Mouse (Mus musculus) lung, embryonic 15.5 days (tissue): ENCODE measurements around the gene Hlf. TPM values are rescaled to one million over a fixed set of nuclear protein-coding genes. Genes with fewer than 3 reads are reported as not detected.

ENCODE experiments used
- ATAC-seq: fragments of 200-750 bp; cut with Nextera tagmentation; 2 replicates; pipeline ENCODE4 v1.8.0; 2017; ENCODE audit warnings: moderate number of reproducible peaks, borderline replicate concordance; ENCODE audit not compliant: low FRiP score, low TSS enrichment; ENCODE audit errors: extremely low read depth
- H3K27ac ChIP-seq: fragments of 300-500 bp; sonication (generic); 2 replicates; pipeline ENCODE4 v1.5.1; 2015; ENCODE audit warnings: moderate library complexity, mild to moderate bottlenecking, inconsistent platforms
- H3K27me3 ChIP-seq: fragments of 300-500 bp; sonication (generic); 2 replicates; pipeline ENCODE4 v1.6.1; 2015; ENCODE audit warnings: inconsistent platforms
- H3K36me3 ChIP-seq: fragments of 300-500 bp; sonication (generic); 2 replicates; pipeline ENCODE4 v1.6.1; 2015; ENCODE audit warnings: inconsistent platforms
- H3K4me1 ChIP-seq: fragments of 300-500 bp; sonication (generic); 2 replicates; pipeline ENCODE4 v1.6.1; 2015; ENCODE audit warnings: inconsistent platforms
- H3K4me2 ChIP-seq: fragments of 300-500 bp; sonication (generic); 2 replicates; pipeline ENCODE4 v1.6.1; 2015; ENCODE audit warnings: inconsistent platforms, mild to moderate bottlenecking, moderate library complexity
- H3K4me3 ChIP-seq: fragments of 300-500 bp; sonication (generic); 2 replicates; pipeline ENCODE4 v1.5.1; 2015; ENCODE audit warnings: mild to moderate bottlenecking, inconsistent platforms
- H3K9ac ChIP-seq: fragments of 300-500 bp; sonication (generic); 2 replicates; pipeline ENCODE4 v1.6.1; 2015; ENCODE audit warnings: inconsistent platforms
- H3K9me3 ChIP-seq: fragments of 300-500 bp; sonication (generic); 2 replicates; pipeline ENCODE4 v1.6.1; 2016; ENCODE audit warnings: inconsistent platforms
- WGBS: fragments of 180-500 bp; shearing (Covaris S2); methylation state at CpG from one replicate; pipeline ENCODE4 v1.1.7; 2015; 5-methylcytosine and 5-hydroxymethylcytosine counted together
- polyA plus RNA-seq: library from polyadenylated mRNA; unstranded; fragments of >200 nt; fragmentation: Nextera tagmentation; extraction: Ambion mirVana; gene quantifications from 2 replicates; pipeline ENCODE4 v1.2.1, GENCODE M21; 2015

Hlf gene
- polyA plus RNA-seq, 1 experiment from 2014 or later = 4.6 TPM

GRCm38 (mm10) chr11:90326146-90326545, 64.5 kb downstream of the Hlf start:
- 89% methylated on average over 5 of the region's 5 CpGs for WGBS
- no peak for ATAC-seq
- H3K27ac ChIP-seq = no peak overlapping the region
- no peaks in the 10 kb centered on the region for H3K9me3 ChIP-seq
- H3K4me1 ChIP-seq = peaks cover 3% of the 10 kb centered on the region; the same call in 1 of the 2 replicates
- no peak overlapping the region for H3K9ac ChIP-seq
- no peak overlapping the region for H3K4me3 ChIP-seq
- H3K27me3 ChIP-seq = no peaks in the 10 kb centered on the region
- H3K4me2 ChIP-seq = no peak overlapping the region
- no peaks in the 10 kb centered on the region for H3K36me3 ChIP-seq

GRCm38 (mm10) chr11:90324597-90324996, 66.1 kb downstream of the Hlf start:
- no peak for ATAC-seq
- H3K9ac ChIP-seq = no peak overlapping the region
- H3K4me3 ChIP-seq = no peak overlapping the region
- H3K4me1 ChIP-seq = peaks cover 9% of the 10 kb centered on the region; the same call in 1 of the 2 replicates
- H3K27ac ChIP-seq = no peak overlapping the region
- H3K27me3 ChIP-seq = no peaks in the 10 kb centered on the region
- WGBS = 76% methylated on average over 3 of the region's 3 CpGs
- no peak overlapping the region for H3K4me2 ChIP-seq
- no peaks in the 10 kb centered on the region for H3K9me3 ChIP-seq
- no peaks in the 10 kb centered on the region for H3K36me3 ChIP-seq

- Histone ChIP-seq H3K4me2 (no peak overlapping the region), H3K4me1 (peaks cover 9% of the 10 kb centered on the region; the same call in 1 of the 2 replicates), H3K9ac (no peak overlapping the region), H3K9me3 (no peaks in the 10 kb centered on the region), H3K4me3 (no peak overlapping the region), H3K36me3 (no peaks in the 10 kb centered on the region), H3K27me3 (no peaks in the 10 kb centered on the region), H3K27ac (no peak overlapping the region)
- WGBS = 35% methylated on average over 7 of the region's 7 CpGs
- peak; percentile 35; the same call in 1 of the 2 replicates for ATAC-seq
These were observed 69.8 kb downstream of the Hlf start for GRCm38 (mm10) chr11:90320922-90321321.

GRCm38 (mm10) chr11:90317482-90317881, 73.2 kb downstream of the Hlf start:
- Histone ChIP-seq H3K4me2 (no peak overlapping the region), H3K4me3 (no peak overlapping the region), H3K36me3 (no peaks in the 10 kb centered on the region), H3K4me1 (peaks cover 9% of the 10 kb centered on the region; the same call in 1 of the 2 replicates), H3K27ac (no peak overlapping the region), H3K27me3 (no peaks in the 10 kb centered on the region), H3K9ac (no peak overlapping the region), H3K9me3 (no peaks in the 10 kb centered on the region)
- 12% methylated on average over 4 of the region's 4 CpGs for WGBS
- no peak for ATAC-seq

- Histone ChIP-seq H3K4me1 (no peaks in the 10 kb centered on the region), H3K27ac (no peak overlapping the region), H3K27me3 (no peaks in the 10 kb centered on the region), H3K4me3 (no peak overlapping the region), H3K9ac (no peak overlapping the region), H3K36me3 (no peaks in the 10 kb centered on the region), H3K4me2 (no peak overlapping the region), H3K9me3 (no peaks in the 10 kb centered on the region)
- 83% methylated on average over 3 of the region's 3 CpGs for WGBS
- no peak for ATAC-seq
These were observed 76.1 kb downstream of the Hlf start for GRCm38 (mm10) chr11:90314606-90315005.

- no peaks in the 10 kb centered on the region for H3K4me1 ChIP-seq
- 43% methylated on average over 6 of the region's 6 CpGs for WGBS
- H3K27ac ChIP-seq = no peak overlapping the region
- no peaks in the 10 kb centered on the region for H3K9me3 ChIP-seq
- no peaks in the 10 kb centered on the region for H3K36me3 ChIP-seq
- no peak for ATAC-seq
- H3K4me2 ChIP-seq = no peak overlapping the region
- H3K27me3 ChIP-seq = no peaks in the 10 kb centered on the region
- H3K4me3 ChIP-seq = no peak overlapping the region
- no peak overlapping the region for H3K9ac ChIP-seq
These were observed 83.7 kb downstream of the Hlf start for GRCm38 (mm10) chr11:90306993-90307392.

GRCm38 (mm10) chr11:90306067-90306466, 84.6 kb downstream of the Hlf start:
- Histone ChIP-seq H3K36me3 (no peaks in the 10 kb centered on the region), H3K9ac (no peak overlapping the region), H3K27ac (no peak overlapping the region), H3K27me3 (no peaks in the 10 kb centered on the region), H3K4me1 (no peaks in the 10 kb centered on the region), H3K4me3 (no peak overlapping the region), H3K9me3 (no peaks in the 10 kb centered on the region), H3K4me2 (no peak overlapping the region)
- no peak for ATAC-seq
- WGBS = 80% methylated on average over 5 of the region's 5 CpGs

GRCm38 (mm10) chr11:90294622-90295021, 96.1 kb downstream of the Hlf start:
- H3K27me3 ChIP-seq = no peaks in the 10 kb centered on the region
- no peaks in the 10 kb centered on the region for H3K9me3 ChIP-seq
- no peak overlapping the region for H3K9ac ChIP-seq
- H3K4me2 ChIP-seq = no peak overlapping the region
- no peaks in the 10 kb centered on the region for H3K4me1 ChIP-seq
- H3K36me3 ChIP-seq = no peaks in the 10 kb centered on the region
- ATAC-seq = no peak
- H3K4me3 ChIP-seq = no peak overlapping the region
- H3K27ac ChIP-seq = no peak overlapping the region
- 93% methylated on average over 2 of the region's 2 CpGs for WGBS

- H3K4me2 ChIP-seq = no peak overlapping the region
- H3K27ac ChIP-seq = no peak overlapping the region
- H3K27me3 ChIP-seq = no peaks in the 10 kb centered on the region
- H3K9ac ChIP-seq = no peak overlapping the region
- H3K4me1 ChIP-seq = no peaks in the 10 kb centered on the region
- no peaks in the 10 kb centered on the region for H3K36me3 ChIP-seq
- H3K9me3 ChIP-seq = no peaks in the 10 kb centered on the region
- no peak overlapping the region for H3K4me3 ChIP-seq
- ATAC-seq = no peak
These were observed 97.9 kb downstream of the Hlf start for GRCm38 (mm10) chr11:90292766-90293165.

- no peak overlapping the region for H3K27ac ChIP-seq
These were observed 99.5 kb downstream of the Hlf start for GRCm38 (mm10) chr11:90291156-90291555.

GRCm38 (mm10) chr11:90286550-90287154, 104.0 kb downstream of the Hlf start:
- Histone ChIP-seq H3K4me1 (no peaks in the 10 kb centered on the region), H3K27ac (no peak overlapping the region), H3K27me3 (no peaks in the 10 kb centered on the region), H3K9ac (no peak overlapping the region), H3K4me2 (no peak overlapping the region), H3K9me3 (no peaks in the 10 kb centered on the region), H3K4me3 (no peak overlapping the region), H3K36me3 (no peaks in the 10 kb centered on the region)
- no peak for ATAC-seq
- 78% methylated on average over 6 of the region's 6 CpGs for WGBS

More at GRCm38 (mm10) chr11:90291156-90291555, 99.5 kb downstream of the Hlf start:
- H3K9ac ChIP-seq = no peak overlapping the region
- H3K27me3 ChIP-seq = no peaks in the 10 kb centered on the region
- H3K4me3 ChIP-seq = no peak overlapping the region
- H3K36me3 ChIP-seq = no peaks in the 10 kb centered on the region
- H3K9me3 ChIP-seq = no peaks in the 10 kb centered on the region
- H3K4me2 ChIP-seq = no peak overlapping the region
- ATAC-seq = no peak
- WGBS = 69% methylated on average over 4 of the region's 4 CpGs
- no peaks in the 10 kb centered on the region for H3K4me1 ChIP-seq
